Mouse (Mus musculus): ENCODE measurements around the gene Rbms1. TPM values are rescaled to one million over a fixed set of nuclear protein-coding genes. Genes with fewer than 3 reads are reported as not detected.
"Not testable (repeated sequence)": the region's sequence is repeated elsewhere in the genome, so short reads cannot be mapped to it uniquely, and the experiment has no call there.

The Rbms1 gene
- total RNA-seq, 2 experiments from 2014 or later, result 17.8 to 20.1 TPM

GRCm38 (mm10) chr2:60856097-60856496, 106.9 kb downstream of the Rbms1 start:
- intact Hi-C loops (cut with DNase I), result no loop called here
- DNase-seq, result no peak

DNA sequence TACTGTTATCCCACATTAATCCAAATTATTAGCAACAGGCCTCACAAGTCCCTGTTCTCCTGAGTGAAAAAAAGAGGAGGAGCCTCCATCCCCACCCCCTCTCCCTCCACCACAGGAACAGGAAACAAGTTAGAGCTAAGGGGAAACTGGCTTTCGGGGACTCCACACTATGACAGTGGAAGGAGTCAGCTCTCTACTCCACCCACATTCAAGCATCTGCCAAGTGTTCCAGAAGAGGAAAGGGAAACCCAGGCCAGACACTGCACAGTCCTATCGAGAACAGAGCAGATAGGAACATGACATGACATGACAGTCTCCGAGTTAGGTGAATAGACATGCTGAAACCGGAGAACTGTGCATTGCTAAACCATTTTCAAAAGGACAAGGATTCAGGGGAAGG, 108.0 kb downstream of the Rbms1 start:
- intact Hi-C loops (cut with DNase I), result no loop called here
- no peak for DNase-seq

GRCm38 (mm10) chr2:60851898-60852297, 111.1 kb downstream of the Rbms1 start:
- DNase-seq, result no peak
- intact Hi-C loops (cut with DNase I), result no loop called here

- DNase-seq, result no peak
- intact Hi-C loops (cut with DNase I), result no loop called here
These were observed 111.8 kb downstream of the Rbms1 start for GRCm38 (mm10) chr2:60851057-60851718.

- DNase-seq, result no peak
- intact Hi-C loops (cut with DNase I), result no loop called here
These were observed 114.5 kb downstream of the Rbms1 start for GRCm38 (mm10) chr2:60848478-60848877.

DNA sequence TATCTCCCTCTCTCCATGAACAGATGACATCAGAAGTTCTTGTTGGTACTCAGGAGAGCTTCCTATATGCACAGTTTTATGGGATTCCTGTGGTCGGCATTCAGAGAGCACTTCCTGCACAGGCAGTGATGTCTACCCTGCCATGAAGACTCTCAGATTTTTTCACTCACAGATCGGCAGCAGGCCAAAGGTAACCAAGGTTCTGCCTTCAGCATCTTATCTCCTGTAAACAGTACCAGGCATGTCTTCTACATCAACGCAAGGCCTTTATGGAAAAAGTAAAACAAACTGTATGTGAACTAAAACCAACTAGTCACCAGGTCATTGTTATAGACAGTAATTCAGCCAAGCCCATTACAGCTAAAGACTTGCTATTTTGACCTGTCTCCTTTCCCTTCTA, 115.0 kb downstream of the Rbms1 start:
- DNase-seq, result no peak
- intact Hi-C loops (cut with DNase I), result no loop called here

DNA sequence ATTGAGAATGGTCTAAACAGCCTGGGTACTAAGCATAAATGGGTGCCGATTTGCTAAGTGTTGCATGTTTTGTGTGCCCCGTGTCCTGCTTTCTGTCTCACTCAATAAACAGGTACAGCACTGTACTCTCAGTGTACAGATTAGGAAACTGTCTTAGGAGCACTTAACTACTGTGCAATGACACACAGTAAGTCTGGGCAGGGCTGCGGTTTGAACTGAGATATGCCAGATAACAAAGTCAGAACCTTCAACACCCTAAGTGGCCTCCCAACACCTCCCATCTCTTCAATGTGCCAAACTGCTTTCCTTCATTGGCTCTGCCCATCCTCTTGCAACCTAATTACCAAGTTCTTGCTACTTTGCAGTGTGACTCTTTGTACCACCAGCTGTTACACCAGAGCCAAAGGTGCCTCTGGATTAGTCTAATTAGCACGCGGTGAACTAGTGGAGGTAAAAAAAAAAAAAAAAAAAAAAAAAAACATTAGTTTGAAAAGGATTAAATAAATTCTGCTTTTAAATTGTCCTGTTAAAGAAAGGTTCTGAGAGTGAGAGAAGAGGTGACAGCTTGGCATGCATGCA, 117.6 kb downstream of the Rbms1 start:
- no peak for DNase-seq
- intact Hi-C loops (cut with DNase I), result no loop called here

GRCm38 (mm10) chr2:60844259-60844658, 118.7 kb downstream of the Rbms1 start:
- intact Hi-C loops (cut with DNase I), result no loop called here
- DNase-seq, result no peak

DNA sequence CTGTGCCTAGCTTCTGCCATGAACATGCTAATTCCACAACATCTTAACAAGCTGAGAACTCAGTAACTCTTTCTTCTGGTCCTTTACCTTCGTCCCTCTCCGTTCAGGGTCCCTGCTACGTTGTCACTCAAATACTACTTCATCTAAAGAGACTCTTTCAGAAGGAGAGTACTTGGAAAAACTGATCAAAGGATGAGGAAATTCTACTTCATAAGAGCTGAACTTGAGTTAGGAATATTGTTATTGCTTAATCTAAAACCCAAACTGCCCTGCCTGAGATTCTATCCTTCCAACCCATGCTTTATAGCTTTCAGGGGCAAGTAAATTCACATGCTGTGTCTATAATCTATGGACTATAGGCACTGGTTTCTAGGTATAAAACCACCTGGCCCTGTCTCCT, 119.4 kb downstream of the Rbms1 start:
- intact Hi-C loops (cut with DNase I), result no loop called here

GRCm38 (mm10) chr2:60842976-60843375, 120.0 kb downstream of the Rbms1 start:
- no peak for DNase-seq
- intact Hi-C loops (cut with DNase I), result no loop called here

More for the DNA sequence above, 119.4 kb downstream of the Rbms1 start:
- DNase-seq, result no peak

GRCm38 (mm10) chr2:60840922-60841321, 122.1 kb downstream of the Rbms1 start:
- intact Hi-C loops (cut with DNase I), result no loop called here
- DNase-seq, result peak; percentile 38 to 51

DNA sequence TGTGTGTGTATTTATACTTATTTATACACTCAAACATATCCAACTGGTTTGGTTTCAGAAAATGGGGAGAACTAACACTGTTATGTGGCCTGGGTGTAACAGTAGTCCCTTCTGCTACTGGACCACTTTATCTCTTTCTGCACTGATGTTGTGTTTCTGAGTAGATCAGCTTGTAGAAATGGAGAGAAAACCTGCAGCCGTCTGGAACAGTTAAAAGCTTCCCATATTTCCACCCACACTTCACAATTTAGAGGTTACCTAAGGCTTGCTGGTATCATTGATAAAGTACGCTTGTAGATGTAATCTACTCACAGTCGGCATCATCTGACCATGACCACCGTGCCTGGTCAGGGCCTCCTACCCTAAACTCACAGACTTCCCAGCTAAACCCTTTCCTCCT, 123.5 kb downstream of the Rbms1 start:
- DNase-seq, result no peak
- intact Hi-C loops (cut with DNase I), result loop anchor here (5.0 kb wide), 1 partner anchor 43 kb away; no protein-coding TSS in a partner anchor

DNA sequence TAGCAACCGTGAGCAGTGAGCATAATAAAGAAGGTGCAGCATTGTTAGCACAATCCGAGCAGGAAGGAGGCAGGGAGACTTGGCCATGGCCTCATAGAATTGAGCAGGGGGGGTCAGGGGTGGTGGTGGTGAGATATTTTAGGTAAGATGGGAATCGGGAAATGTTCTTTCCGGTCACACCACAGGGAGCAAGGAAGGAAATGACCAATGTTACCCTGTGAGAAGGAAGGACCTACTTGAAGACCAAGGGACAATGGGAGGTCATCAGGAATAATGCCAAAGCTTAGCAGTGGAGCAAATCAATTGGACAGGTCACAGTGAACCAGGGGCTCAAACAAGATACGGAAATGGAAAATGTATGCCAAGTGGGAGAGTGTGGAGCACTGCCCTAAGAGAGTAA, 124.1 kb downstream of the Rbms1 start:
- DNase-seq, result peak in 1 of 2 experiments; percentile 12
- intact Hi-C loops (cut with DNase I), result loop anchor here (5.0 kb wide), 1 partner anchor 43 kb away; no protein-coding TSS in a partner anchor

GRCm38 (mm10) chr2:60837616-60838015, 125.4 kb downstream of the Rbms1 start:
- DNase-seq, result no peak
- intact Hi-C loops (cut with DNase I), result loop anchor here (5.0 kb wide), 1 partner anchor 45 kb away; no protein-coding TSS in a partner anchor

DNA sequence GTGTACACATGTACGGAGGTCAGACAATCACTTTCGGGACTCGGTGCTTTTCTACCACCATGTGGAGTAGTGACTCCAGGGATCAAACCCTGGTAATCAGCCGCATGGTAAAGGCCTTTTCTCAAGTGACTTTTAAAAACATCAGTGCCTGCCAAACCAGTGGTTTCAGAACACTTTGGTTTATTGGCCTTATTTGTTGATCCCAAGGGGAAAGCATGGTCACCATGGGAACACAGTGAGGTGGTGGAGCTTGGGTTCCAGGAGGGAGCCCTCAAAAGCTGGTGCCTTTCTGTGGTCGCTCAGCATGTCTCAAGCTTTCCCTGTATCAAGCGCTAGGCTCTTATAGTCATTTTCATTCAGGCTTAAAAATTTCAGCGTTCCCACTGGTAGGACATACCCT, 126.8 kb downstream of the Rbms1 start:
- no peak for DNase-seq
- intact Hi-C loops (cut with DNase I), result loop anchor here (5.0 kb wide), 1 partner anchor 46 kb away; no protein-coding TSS in a partner anchor

DNA sequence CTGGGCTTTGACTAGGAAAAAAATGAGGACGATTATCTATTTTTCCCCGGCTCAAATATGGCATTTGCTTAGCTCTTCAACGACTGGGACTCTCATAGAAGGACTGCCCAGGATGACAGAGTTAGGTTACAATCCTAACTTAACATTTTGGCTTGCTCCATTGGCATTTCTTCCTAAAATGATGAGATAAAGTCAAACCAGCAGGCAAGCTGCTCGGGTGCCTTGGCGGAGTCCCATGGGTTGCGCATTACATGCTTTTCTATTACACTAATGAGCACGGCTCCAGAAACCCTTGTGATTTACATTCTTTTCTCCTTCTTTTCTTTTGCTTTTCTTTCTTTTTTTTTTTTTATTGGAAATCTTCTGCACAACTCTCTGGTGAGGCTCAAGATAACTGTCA, 128.7 kb downstream of the Rbms1 start:
- DNase-seq, result peak in 1 of 2 experiments; percentile 37
- intact Hi-C loops (cut with DNase I), result no loop called here

DNA sequence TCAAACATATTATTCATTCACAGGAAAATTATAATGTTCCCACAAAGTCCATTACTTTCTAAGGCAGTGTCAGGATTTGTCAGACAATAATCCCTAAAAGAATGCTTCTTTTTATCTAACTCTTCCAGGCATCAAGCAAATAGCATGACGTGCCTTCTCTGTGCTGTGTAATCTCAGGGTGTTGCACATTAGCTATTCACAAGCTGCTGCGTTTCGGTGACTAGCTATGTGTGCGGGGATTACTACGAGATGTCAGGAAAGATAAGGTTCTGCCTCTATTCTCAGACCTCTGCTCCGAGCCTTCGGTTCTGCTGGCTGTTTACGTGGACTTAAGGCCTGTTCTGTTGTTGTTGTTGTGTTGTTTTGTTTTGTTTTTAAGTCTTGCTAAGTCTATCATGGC, 130.7 kb downstream of the Rbms1 start:
- intact Hi-C loops (cut with DNase I), result no loop called here
- DNase-seq, result no peak

GRCm38 (mm10) chr2:60830464-60830863, 132.5 kb downstream of the Rbms1 start:
- intact Hi-C loops (cut with DNase I); DNase-seq: not testable (repeated sequence)

DNA sequence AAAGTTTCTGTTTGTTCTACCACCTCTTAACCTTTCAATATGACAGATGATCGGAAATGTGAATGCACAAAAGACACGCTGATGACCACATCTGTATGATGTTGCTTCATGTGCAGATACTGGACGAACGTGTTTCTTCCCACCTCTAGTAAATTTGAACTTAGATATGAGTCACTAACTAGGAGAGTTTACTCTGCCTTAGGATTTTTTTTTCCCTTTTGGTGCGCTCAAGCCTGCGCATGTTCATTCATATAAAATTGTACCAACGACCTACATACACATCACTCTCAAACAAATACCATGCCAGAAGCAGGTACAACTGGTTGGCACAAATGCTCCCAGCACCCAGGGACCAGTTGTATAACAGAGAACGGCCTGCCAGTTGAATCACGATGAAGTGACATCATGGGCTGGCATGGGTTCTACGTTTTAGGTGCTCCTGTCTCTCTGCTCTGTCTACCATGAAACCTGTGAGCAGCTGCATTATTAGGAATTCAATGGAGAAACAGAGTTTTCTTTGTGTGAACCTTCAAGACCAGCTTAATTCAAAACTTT, 134.0 kb downstream of the Rbms1 start:
- intact Hi-C loops (cut with DNase I), result no loop called here
- DNase-seq, result no peak

DNA sequence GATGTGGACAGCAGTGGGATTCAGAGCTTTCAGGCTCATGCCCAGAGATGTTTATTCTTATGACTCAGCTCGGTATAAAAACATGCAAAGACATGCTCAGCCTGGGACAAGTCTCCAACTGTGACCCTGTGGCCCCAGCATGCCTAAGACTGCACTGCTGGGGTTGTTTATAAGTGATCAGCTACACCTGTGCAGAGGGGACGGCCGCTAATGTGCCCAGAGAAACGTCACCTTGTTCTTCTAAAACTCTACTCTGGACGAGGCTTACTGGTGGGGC, 135.9 kb downstream of the Rbms1 start:
- no peak for DNase-seq
- intact Hi-C loops (cut with DNase I), result no loop called here

DNA sequence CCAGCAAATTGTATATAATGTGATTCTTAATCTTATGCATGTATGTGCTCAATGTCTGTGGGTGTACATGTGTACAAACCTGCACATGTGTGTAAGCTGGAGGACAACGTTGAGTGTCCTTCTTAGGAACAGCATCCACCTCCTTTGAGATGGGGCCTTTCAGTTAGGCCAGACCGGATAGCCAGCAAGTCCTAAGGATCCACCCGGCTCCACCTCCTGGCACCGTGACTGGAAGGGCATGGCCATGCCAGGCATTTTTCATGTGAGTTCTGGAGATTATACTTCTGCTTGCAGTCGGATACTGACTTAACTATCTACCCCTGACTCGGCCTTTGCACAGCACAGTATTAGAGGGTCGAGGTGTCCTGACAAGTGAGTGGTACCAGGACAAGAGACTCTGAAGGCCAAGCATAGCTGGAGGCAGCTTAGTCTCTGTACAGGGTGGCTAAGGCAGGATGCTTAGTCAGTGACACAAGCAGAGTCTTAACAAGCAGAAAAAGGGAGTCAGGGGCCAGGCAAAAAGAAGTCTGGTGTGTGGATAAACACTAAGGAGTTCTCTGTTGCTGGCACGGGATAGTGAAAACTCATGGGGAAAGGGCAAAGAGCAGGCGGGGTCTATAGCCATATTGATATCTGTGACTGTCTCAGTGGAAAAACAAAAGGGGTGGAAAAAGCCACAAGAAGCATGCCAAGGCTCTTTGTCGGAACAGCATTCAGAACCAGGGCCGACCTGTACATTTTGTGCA, 136.4 kb downstream of the Rbms1 start:
- intact Hi-C loops (cut with DNase I), result no loop called here

More for the DNA sequence above, 136.4 kb downstream of the Rbms1 start:
- no peak for DNase-seq

All from gastrocnemius, postnatal 36 days (tissue).